Mouse (Mus musculus): ENCODE results near the gene Slamf8. TPM values are rescaled to one million over a fixed set of nuclear protein-coding genes. Genes with fewer than 3 reads are reported as not detected.

Gene Slamf8
- total RNA-seq, 2 experiments from 2014 or later = 0.60 to 1.5 TPM

DNA sequence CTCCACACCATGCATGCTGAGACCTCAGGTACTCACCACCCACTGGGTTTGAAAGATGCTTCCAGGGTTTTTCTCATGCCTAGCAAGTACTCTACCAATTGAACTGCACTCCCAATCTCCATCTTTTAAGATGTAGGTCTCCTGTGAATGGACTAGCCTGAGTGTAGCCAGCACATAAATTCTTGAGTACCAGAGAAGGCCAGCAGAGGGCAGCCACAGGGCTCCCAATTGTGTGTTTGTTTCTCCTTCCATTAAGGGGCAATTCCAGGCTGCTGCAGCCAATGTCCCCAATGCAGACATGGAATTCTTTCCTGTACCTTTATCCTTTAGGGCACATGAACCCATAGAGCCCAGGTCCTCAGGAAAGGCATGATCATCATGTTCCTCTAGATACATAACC lies 4.1 kb upstream of the Slamf8 start:
- peak in 1 of 2 experiments; percentile 40 for DNase-seq (ENCODE audit: low spot score in 2 of 2)

- DNase-seq (ENCODE audit: low spot score in 2 of 2) = no peak
Measured at GRCm38 (mm10) chr1:172593956-172594355, 3.6 kb upstream of the Slamf8 start.

DNA sequence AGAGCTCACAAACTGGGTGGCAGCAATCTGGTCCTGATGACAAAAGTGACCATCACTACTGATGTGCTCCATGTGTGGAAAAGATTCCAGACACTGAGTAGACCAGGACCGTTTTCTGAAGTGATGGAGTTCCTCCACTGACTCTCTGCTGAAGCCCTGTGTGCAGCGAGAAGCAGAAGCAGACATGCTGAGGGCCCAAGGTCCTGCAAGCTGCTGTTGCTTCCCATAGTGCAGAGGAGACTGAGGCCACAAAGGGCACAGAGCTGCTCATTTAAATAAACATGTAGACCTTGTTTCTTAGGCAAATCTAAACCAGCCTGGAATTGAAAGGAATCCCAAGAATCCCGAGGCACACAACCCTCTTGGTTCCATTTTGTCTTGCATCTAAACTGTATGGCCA lies 3.0 kb upstream of the Slamf8 start:
- no peak for DNase-seq (ENCODE audit: low spot score in 2 of 2)

DNA sequence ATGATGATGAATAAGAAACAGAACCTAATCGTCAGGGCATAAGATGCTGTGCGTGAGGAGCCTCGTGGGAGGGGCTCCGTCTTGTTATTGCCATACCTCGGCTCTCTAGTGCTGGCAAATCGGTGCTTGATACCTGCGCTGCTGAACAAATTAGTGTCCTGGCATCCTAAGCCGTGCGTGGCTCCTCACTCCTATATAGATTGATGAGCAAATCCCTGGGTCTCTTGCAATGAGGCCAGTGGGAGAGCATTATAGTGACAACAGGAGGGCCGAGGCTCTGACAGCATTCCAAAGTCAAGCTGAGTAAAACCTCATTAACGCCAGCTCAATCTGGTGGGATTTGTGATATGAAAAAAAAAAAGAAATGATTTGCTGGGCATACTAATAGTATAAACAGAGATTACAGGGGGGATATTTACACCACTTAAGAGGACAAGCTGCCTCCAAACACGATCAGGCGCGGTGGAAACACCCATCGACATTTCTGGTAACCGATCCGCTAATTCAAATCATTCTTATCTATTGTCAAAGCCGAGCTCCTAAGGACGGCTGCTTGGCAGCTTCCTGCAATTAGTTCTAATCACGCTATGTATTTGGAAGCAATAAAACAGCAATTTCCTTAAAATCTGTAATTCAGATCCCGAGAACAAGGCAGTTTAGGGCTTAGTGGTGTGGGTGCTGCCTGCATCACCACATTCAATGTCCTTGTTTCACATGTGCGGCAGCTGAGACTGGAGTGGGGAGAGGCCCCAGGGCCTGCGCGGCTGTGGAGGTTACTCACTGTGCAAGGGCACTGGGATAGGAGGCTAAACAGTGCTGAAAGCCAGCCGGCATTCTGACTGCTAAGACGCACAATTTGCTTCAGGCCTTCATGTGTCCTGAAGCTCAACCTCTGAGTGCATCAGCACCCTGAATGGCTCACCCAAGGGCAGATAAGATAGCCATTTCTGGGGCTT lies 4.5 kb downstream of the Slamf8 start:
- DNase-seq (ENCODE audit: low spot score in 2 of 2) = no peak

DNA sequence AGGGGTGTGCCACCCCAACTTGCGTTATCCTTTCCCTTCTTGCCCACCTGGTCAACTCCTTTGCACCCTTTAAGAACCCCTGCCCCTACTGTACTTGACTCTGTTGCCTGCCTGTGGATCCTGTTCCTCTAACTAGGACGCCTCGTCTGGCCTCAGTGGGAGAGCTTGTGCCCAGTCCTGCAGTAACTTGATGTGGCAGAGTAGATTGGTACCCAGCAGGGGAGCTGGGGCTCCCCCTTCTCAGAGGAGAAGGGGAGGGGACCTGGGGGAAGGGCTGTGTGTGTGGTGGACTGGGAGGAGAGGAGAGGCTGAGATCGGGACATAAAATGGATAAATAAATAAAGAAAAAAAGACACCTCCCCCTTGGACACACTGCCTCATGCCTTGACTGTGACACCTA lies 5.3 kb downstream of the Slamf8 start:
- no peak for DNase-seq (ENCODE audit: low spot score in 2 of 2)

DNA sequence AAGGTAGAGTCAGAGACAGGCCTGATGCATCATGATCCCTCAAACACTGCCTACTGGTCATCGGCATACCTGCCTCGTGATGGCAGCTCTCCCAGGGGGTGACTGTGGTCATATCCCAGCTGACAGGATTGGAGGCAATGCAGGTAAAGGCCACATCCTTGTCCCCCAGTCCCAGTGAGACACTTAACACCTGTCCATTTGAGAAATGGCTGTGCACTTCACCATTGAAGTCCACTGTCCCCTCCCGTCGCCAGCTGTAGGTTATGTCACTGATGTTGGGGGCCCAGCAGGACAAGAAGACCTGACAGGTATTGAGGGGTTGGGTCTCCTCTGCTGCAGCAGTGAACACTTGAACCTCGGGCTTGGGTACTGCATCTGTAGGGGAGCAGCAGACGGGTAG lies 6.1 kb downstream of the Slamf8 start:
- DNase-seq (ENCODE audit: low spot score in 2 of 2) = peak in 1 of 2 experiments; percentile 13

DNA sequence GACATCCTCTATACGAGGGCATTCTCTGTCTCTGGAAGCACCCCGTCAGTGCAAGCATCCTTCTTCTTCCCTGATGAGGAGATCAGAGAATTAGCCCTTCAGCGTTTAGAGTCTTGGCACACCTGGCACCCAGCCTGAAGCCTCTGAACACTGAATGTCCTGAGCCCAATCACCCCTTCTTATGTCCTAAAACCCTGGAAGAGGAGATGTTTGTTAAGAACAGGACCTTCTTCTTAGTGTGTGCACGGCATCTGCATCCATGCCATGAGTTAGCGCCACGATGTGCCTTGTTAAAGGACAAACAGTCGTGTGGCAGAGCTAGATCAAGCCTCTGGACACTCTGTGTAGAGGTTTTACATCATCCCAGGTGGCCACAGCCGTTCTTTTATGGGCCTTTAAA lies 7.9 kb downstream of the Slamf8 start:
- peak in 1 of 2 experiments; percentile 6 for DNase-seq (ENCODE audit: low spot score in 2 of 2)

DNA sequence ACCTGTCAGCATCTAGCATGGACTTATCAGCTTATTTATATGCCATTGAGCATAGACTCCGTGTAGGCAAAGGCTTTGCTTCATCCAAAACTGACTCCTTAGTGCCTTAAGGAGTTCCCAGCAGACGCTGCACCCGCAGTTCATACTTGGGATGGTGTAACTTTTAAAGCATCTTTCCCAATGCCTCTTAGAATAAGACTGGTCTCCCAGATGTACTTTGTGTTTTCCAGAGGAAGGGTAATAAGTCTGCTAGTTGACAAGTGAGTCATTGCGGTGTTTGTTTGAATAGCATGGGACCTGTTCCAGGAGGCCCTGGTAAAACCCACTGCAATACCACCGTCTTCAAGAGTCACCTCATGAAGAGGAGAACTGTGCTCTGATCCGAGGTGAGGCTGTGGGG lies 10.3 kb downstream of the Slamf8 start:
- DNase-seq (ENCODE audit: low spot score in 2 of 2) = no peak

GRCm38 (mm10) chr1:172567758-172568157 lies 22.6 kb downstream of the Slamf8 start:
- DNase-seq (ENCODE audit: low spot score in 2 of 2) = no peak

DNA sequence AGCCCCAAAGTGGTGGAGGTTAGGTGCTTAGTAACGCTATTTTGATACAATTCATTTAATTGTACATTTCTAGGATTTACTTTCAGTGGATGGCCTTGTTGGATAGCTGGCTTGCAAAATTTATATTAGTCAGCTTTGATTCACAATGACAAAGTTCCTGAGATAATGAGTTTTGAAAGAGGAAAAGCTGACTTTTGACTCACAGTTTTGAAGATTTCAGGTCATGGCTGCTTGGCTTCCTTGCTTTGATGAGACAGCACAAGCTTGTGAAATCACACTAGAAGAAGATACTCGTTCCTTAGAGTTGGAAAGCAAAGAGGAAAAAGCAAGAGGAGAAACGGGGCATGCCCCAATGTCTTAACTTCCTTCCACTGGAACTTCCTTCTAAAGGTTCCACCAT lies 24.2 kb downstream of the Slamf8 start:
- DNase-seq (ENCODE audit: low spot score in 2 of 2) = no peak

DNA sequence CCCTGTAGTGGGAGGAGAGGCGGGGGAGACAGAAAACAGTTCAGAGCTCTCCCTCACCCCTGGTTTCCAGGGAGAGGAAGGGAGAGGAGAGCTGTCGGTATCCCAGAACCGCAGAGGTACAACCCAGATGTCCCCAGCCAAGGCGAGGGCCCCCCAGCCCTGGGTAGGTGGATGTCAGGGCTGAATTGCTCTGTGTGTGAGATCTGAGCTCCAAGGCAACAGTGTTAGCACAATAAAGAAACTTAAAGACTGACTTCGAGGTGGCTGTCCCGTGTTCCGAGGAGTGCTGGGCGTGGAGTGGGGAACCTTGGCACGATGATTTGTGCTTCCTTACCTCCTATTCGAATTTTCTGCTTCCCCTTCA lies 26.9 kb downstream of the Slamf8 start:
- no peak for DNase-seq (ENCODE audit: low spot score in 2 of 2)

DNA sequence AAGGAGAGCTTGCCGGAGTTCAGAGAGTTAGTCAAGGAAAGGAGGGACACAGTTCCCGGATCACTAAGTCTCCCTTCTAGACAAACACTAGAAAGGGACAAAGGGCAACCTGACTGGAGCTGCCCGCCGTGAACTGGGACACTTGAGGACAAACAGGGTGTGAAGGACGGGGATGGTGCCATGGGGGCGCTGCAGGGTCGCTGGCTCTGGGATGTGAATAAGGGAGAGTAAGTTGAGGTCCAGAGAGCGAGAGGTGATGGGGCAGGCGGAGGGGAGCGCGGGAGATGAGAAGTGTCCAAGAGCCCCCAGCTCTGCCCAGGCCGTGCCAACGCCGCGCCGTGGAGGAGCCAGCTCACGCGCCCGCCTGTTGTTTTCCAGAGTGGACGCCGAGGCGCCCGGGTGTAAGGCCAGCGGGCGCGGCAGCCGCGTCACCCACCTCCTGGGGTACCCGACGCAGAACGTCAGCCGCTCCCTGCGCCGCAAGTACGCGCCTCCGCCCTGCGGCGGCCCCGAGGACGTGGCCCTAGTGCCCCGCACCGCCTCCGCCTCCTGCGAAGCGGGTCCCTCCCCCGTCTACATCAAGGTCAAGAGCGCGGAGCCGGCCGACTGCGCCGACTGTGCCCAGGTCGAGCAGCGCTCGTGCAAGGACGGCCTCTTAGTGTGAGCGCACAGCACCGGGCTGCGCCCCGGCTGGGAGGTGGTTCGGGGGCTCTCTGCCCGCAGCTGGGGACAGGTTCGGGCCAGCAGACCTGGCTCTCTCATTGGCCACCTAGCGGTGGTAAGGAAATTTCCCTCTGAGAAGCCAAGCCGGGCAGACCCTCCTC lies 27.5 kb downstream of the Slamf8 start:
- peak; percentile 70 to 83 for DNase-seq (ENCODE audit: low spot score in 2 of 2)

GRCm38 (mm10) chr1:172555638-172556037 lies 34.7 kb downstream of the Slamf8 start, which contains the start of gene Vsig8:
TSS of gene Vsig8 (plus strand) at chr1:172555938.
- DNase-seq (ENCODE audit: low spot score in 2 of 2) = no peak

GRCm38 (mm10) chr1:172552623-172553022 lies 37.7 kb downstream of the Slamf8 start:
- DNase-seq (ENCODE audit: low spot score in 2 of 2) = no peak

GRCm38 (mm10) chr1:172551009-172551408 lies 39.4 kb downstream of the Slamf8 start:
- DNase-seq (ENCODE audit: low spot score in 2 of 2) = no peak

DNA sequence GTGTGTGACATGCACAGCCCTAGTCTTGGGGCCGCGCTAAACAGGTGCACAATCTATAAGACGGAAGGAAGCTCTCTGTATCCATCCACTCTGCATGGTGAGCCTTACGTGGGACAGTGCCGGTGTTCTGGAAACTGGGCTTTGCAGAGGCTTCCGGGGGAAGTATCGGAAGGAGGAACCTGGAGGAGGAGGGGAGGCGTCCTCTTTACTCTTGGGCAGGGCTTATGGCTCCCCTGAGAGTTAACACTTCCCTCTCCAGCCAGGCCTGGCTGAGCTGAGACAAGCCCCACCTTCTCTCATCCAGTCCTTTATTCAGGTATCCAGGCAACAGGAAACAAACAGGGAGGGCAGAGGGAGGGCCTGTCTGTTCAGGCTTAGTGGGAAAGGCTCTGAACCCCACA lies 39.8 kb downstream of the Slamf8 start:
- no peak for DNase-seq (ENCODE audit: low spot score in 2 of 2)

DNA sequence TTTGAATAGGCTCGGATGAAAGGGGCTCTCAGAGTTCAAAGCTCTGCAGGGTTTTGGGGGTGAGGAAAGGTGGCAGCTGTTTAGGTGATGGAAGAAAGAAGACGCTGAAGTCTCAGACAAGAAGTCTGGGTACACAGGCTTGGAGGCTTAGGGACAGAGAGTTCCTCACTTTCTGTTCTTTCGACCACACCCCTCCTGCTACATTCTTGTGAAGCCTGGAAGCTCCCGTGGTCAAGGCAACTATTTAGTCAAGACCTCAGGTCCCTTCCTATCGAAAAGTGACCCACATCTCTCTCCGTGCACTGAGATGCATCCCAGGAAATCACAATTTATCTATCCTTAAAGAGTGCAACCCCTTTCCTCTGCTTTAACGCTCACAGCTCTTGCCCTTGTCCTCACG lies 40.7 kb downstream of the Slamf8 start:
- no peak for DNase-seq (ENCODE audit: low spot score in 2 of 2)

DNA sequence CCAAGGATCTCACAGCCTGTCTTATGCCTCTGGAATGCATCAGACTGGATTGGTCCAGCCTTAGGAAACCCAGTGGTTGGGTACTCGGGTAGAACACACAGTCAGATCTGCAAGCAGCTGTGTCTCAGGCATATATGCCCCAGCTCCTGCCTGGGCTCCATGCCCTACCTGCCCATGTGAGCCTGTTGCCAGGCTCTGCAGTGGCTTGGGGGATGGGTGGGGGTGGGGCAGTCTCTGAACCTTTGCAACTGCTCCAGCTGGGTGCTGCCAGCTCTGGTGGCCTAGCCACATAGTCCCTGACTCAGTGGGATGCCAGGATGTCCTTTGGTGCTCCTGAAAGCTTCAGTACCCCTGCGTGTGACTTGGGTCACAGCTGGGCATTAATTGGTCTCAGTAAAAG lies 41.1 kb downstream of the Slamf8 start:
- no peak for DNase-seq (ENCODE audit: low spot score in 2 of 2)

GRCm38 (mm10) chr1:172548501-172548900 lies 41.9 kb downstream of the Slamf8 start:
- no peak for DNase-seq (ENCODE audit: low spot score in 2 of 2)

GRCm38 (mm10) chr1:172546062-172546461 lies 44.3 kb downstream of the Slamf8 start:
- DNase-seq (ENCODE audit: low spot score in 2 of 2) = no peak

DNA sequence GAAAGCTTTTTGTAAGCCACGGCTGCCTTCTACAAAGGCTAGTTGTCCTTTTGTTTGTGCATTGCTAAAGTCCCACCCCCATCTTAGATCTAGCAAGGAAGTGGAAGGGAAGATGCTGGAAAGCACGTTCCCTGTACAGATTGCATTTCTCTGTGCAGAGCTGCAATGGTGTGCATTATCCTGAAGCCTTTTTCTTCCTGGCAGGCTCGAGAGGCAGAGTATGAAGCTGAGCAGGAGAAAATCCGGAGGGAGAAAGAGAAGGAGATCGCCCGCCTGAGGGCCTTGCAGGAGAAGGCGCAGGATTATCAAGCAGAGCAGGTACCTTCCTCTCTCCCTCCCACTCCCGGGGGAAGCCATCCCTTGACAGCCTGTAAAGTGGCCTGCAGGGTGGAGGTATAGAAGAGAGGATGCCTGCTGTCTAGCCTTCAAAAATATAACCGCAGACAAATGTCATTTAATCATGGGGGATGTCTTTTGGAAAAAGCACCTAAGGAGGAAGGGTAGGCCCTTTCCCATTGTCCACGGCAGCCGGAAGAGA lies 50.0 kb downstream of the Slamf8 start:
- DNase-seq (ENCODE audit: low spot score in 2 of 2) = no peak

GRCm38 (mm10) chr1:172539827-172540226 lies 50.5 kb downstream of the Slamf8 start:
- no peak for DNase-seq (ENCODE audit: low spot score in 2 of 2)

Measured in adrenal gland, adult 18-20 months (tissue).